Mouse (Mus musculus) central nervous system, embryonic 14 days (tissue): ENCODE results near the gene Zmiz2. TPM values are rescaled to one million over a fixed set of nuclear protein-coding genes. Genes with fewer than 3 reads are reported as not detected.

Experiments used
- polyA plus RNA-seq: library from polyadenylated mRNA; depleted of rRNA; stranded (reverse); fragments of >200 nt; gene quantifications from 2 replicates; pipeline ENCODE4 v1.2.3, GENCODE M21; 2012; rRNA removed

The Zmiz2 gene
- polyA plus RNA-seq, result 89.1 and 95.9 TPM in 2 replicates

DNA sequence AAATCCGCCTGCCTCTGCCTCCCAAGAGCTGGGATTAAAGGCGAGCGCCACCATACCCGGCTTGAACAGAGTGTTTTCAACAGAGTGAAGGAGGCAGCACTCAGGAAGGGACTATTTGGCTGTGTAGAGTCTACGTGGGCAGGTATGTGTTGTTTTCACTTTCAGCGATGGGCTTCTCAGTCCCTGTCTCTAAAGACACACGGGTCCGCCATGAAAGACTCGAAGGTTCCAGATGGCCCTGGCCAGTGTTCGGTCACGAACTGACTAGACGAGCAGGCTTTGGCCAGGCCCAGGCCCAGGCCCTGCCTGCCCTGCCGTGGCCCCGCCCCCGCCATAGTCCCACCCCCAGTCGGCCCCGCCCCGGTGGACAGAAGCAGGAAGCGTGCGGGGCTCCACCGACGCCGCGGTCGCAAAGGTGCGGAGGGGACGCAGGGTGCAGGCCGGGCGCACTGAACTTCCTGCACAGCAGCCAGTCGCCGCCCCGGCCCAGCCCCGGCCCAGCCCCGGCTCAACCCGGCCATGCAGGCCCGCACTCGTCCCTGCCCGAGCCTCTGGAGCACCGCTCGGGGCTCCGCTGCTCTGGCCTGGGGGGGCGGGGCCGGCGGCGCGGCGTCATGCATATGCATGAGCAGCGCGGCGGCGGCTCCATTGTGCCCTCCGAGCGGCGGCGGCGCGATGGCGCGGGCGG is at the start of gene Zmiz2:
Gene Zmiz2 (plus strand): TSS at position 349 of the 688 bp plus-strand sequence.

DNA sequence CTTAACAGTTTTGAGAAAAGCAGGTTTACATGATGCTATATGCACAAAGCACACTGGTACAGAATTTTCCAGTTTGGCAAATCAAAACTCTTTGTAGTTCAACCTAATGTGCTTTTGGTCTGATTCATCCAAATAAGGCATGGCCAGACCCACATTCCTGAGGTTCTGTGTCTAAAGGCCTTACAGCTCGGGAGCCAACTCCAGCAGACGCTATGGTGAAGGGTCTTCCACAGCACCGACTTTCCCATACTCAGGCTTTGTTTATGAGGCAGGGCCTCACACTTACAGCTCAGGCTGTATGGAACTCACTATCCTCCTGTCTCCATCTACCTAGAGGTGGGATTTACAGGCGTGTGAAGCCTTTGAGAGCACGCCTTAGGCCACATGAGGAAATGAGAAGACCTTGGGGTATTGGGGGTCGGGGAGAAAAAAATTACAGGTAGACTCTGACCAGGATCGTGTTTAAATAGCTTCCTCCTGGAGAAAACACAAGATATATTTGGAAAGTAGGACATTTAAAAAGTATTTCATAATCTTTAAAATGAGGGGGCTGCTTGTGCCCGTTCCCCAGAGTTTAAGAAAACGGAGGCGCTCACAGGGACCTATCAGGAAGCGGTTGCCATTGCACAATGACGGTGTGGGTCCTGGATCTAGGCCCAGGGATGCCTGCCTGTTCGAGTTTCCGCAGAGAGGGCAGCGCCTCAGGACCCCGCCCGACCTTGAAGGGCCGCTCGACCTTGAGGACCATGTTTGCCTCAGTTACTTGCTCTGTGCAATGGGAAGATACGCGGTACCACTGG is 26.1 kb downstream of the Zmiz2 start, which contains the start of gene Ppia:
Gene Ppia (plus strand): TSS at position 693 of the 800 bp plus-strand sequence.

GRCm38 (mm10) chr11:6444077-6444853 is 55.4 kb downstream of the Zmiz2 start, which contains the start of gene H2afv:
Gene H2afv, minus strand, starts transcription at chr11:6444443.

Other genes starting within 250 kb of the Zmiz2 start
- gene A730071L15Rik, start 189.0 kb upstream of the Zmiz2 start, polyA plus RNA-seq, result 0.25 and 0.27 TPM in 2 replicates
- gene Nudcd3, start 188.7 kb upstream of the Zmiz2 start, polyA plus RNA-seq, result 64.4 TPM in 2 replicates
- gene Npc1l1, start 158.9 kb upstream of the Zmiz2 start, polyA plus RNA-seq, result 0.12 and 0.15 TPM in 2 replicates
- 52.5 and 54.0 TPM in 2 replicates for gene Ddx56, start 121.3 kb upstream of the Zmiz2 start, polyA plus RNA-seq
- 160 and 179 TPM in 2 replicates for gene Tmed4, start 114.2 kb upstream of the Zmiz2 start, polyA plus RNA-seq
- 59.6 and 68.9 TPM in 2 replicates for gene Ogdh, start 97.4 kb upstream of the Zmiz2 start, polyA plus RNA-seq
- 2,649 and 2,896 TPM in 2 replicates for gene Ppia, start 26.4 kb downstream of the Zmiz2 start, polyA plus RNA-seq
- 344 and 467 TPM in 2 replicates for gene H2afv, start 55.4 kb downstream of the Zmiz2 start, polyA plus RNA-seq
- 11.6 and 12.4 TPM in 2 replicates for gene Purb, start 86.8 kb downstream of the Zmiz2 start, polyA plus RNA-seq
- gene Myo1g, start 131.9 kb downstream of the Zmiz2 start, polyA plus RNA-seq, result 1.4 and 1.7 TPM in 2 replicates
- 93.0 and 95.9 TPM in 2 replicates for gene Ccm2, start 157.8 kb downstream of the Zmiz2 start, polyA plus RNA-seq
- gene Nacad, start 217.0 kb downstream of the Zmiz2 start, polyA plus RNA-seq, result 103 and 117 TPM in 2 replicates
- gene Tbrg4, start 237.0 kb downstream of the Zmiz2 start, polyA plus RNA-seq, result 84.3 and 90.4 TPM in 2 replicates
- not detected in 2 replicates for gene Wap, start 249.6 kb downstream of the Zmiz2 start, polyA plus RNA-seq